Mouse (Mus musculus) midbrain, postnatal 0 days (tissue): ENCODE results near the gene A530016L24Rik. TPM values are rescaled to one million over a fixed set of nuclear protein-coding genes. Genes with fewer than 3 reads are reported as not detected.

Experiments used
- ATAC-seq: fragments of 200-750 bp; cut with Nextera tagmentation; 2 replicates; pipeline ENCODE4 v1.8.0; 2017; ENCODE audit warnings: moderate number of reproducible peaks, mild to moderate bottlenecking, moderate TSS enrichment, moderate library complexity; ENCODE audit not compliant: low FRiP score
- DNase-seq: peaks from one replicate; pipeline ENCODE4 v3.0.0-alpha.2; 2015; ENCODE audit warnings: low spot score
- H3K27ac ChIP-seq: fragments of 300-500 bp; sonication (generic); 2 replicates; pipeline ENCODE4 v1.5.1; 2014; ENCODE audit warnings: low read depth, mild to moderate bottlenecking, low read length, mixed read lengths
- H3K27me3 ChIP-seq: fragments of 300-500 bp; sonication (generic); 2 replicates; pipeline ENCODE4 v1.6.1; 2014; ENCODE audit warnings: low read length, control low read depth, mixed read lengths; ENCODE audit not compliant: insufficient read depth
- H3K36me3 ChIP-seq: fragments of 300-500 bp; sonication (generic); 2 replicates; pipeline ENCODE4 v1.6.1; 2014; ENCODE audit warnings: low read length, control low read depth, mixed read lengths; ENCODE audit not compliant: insufficient read depth
- H3K4me1 ChIP-seq: fragments of 300-500 bp; sonication (generic); 2 replicates; pipeline ENCODE4 v1.6.1; 2014; ENCODE audit warnings: mild to moderate bottlenecking, control low read depth, antibody characterized with exemption, low read length, mixed read lengths; ENCODE audit not compliant: insufficient read depth
- H3K4me2 ChIP-seq: fragments of 300-500 bp; sonication (generic); 2 replicates; pipeline ENCODE4 v1.6.1; 2014; ENCODE audit warnings: low read depth, mild to moderate bottlenecking, low read length, mixed read lengths; ENCODE audit not compliant: poor library complexity, severe bottlenecking
- H3K4me3 ChIP-seq: fragments of 300-500 bp; sonication (generic); 2 replicates; pipeline ENCODE4 v1.5.1; 2014; ENCODE audit warnings: low read depth, mild to moderate bottlenecking, low read length, moderate library complexity
- H3K9ac ChIP-seq: fragments of 300-500 bp; sonication (generic); replicated peaks from 2 replicates; pipeline ENCODE4 v1.6.1; 2014; ENCODE audit warnings: mild to moderate bottlenecking, low read length, moderate library complexity, mixed read lengths; ENCODE audit not compliant: poor library complexity, severe bottlenecking
- H3K9me3 ChIP-seq: fragments of 300-500 bp; sonication (generic); 2 replicates; pipeline ENCODE4 v1.6.1; 2016; ENCODE audit warnings: low read length, control low read depth
- CTCF ChIP-seq: IDR thresholded peaks from 2 replicates; pipeline ENCODE4 v1.5.1; 2016; ENCODE audit warnings: antibody characterized with exemption, mild to moderate bottlenecking
- WGBS: fragments of 180-500 bp; shearing (Covaris S2); extraction: QIAGEN DNeasy Blood & Tissue Kit; methylation state at CpG from one replicate; pipeline ENCODE4 v1.1.7; 2014; 5-methylcytosine and 5-hydroxymethylcytosine counted together
- polyA plus RNA-seq: library from polyadenylated mRNA; unstranded; fragments of >200 nt; fragmentation: Nextera tagmentation; extraction: Ambion mirVana; gene quantifications from 2 replicates; pipeline ENCODE4 v1.2.1, GENCODE M21; 2015
- total RNA-seq: library from RNA; depleted of rRNA; stranded (reverse); fragments of >200 nt; gene quantifications from 2 replicates; pipeline ENCODE4 v1.2.3, GENCODE M21; 2014; rRNA removed

A530016L24Rik gene
- total and polyA plus RNA-seq, 2 experiments from 2014 or later, result 0.05 TPM

GRCm38 (mm10) chr12:112544946-112545701 lies 55.9 kb downstream of the A530016L24Rik start:
- no peak overlapping the region for H3K4me2 ChIP-seq
- no peak overlapping the region for H3K4me3 ChIP-seq
- H3K9ac ChIP-seq, result 0 out of 2 replicates have a peak overlapping the region, but pooled peaks have one; percentile 24
- 32% methylated on average over 12 of the region's 12 CpGs for WGBS
- TF ChIP-seq CTCF, result 0 out of 2 replicates have a peak, but pooled peaks have one; percentile 6
- DNase-seq (no peak), ATAC-seq (no peak)
- no peak overlapping the region for H3K27ac ChIP-seq
- peaks cover 3% of the 10 kb centered on the region; the same call in 1 of the 2 replicates for H3K27me3 ChIP-seq
- no peaks in the 10 kb centered on the region for H3K9me3 ChIP-seq
- no peaks in the 10 kb centered on the region for H3K36me3 ChIP-seq
- H3K4me1 ChIP-seq, result peaks cover 10% of the 10 kb centered on the region; the same call in 1 of the 2 replicates

GRCm38 (mm10) chr12:112546110-112546509 lies 56.9 kb downstream of the A530016L24Rik start:
- H3K9me3 ChIP-seq, result no peaks in the 10 kb centered on the region
- no peak for TF ChIP-seq CTCF

DNA sequence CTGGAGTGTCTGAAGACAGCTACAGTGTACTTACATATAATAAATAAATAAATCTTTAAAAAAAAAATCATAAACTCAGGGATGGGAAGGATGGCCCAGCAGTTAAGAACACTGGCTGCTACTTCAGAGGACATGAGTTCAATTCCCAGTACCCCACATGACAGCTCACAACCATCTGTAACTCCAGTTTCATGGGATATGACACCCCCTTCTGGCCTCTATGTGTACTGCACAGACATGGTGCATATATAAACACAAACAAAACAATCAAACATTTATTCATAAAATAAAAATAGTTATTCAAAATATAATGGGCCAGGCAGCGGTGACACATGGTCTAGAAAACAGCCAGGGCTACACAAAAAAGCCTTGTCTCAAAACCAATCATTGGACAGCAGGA lies 60.0 kb downstream of the A530016L24Rik start:
- H3K4me2 ChIP-seq, result no peak overlapping the region
- TF ChIP-seq CTCF, result no peak; the same call in 1 of the 2 replicates
- no peaks in the 10 kb centered on the region for H3K36me3 ChIP-seq
- H3K9me3 ChIP-seq, result no peaks in the 10 kb centered on the region
- H3K4me3 ChIP-seq, result no peak overlapping the region
- H3K27ac ChIP-seq, result no peak overlapping the region
- no peak overlapping the region for H3K9ac ChIP-seq
- ATAC-seq (no peak), DNase-seq (no peak)
- 94% methylated on average over 1 of the region's 1 CpGs for WGBS
- peaks cover 3% of the 10 kb centered on the region; the same call in 1 of the 2 replicates for H3K27me3 ChIP-seq
- H3K4me1 ChIP-seq, result peaks cover 7% of the 10 kb centered on the region; the same call in 1 of the 2 replicates

More at GRCm38 (mm10) chr12:112546110-112546509, 56.9 kb downstream of the A530016L24Rik start:
- Histone ChIP-seq H3K36me3 (no peaks in the 10 kb centered on the region), H3K9ac (no peak overlapping the region), H3K4me3 (no peak overlapping the region), H3K4me2 (no peak overlapping the region), H3K4me1 (peaks cover 10% of the 10 kb centered on the region; the same call in 1 of the 2 replicates), H3K27ac (no peak overlapping the region), H3K27me3 (peaks cover 3% of the 10 kb centered on the region; the same call in 1 of the 2 replicates)
- 87% methylated on average over 8 of the region's 8 CpGs for WGBS
- DNase-seq (no peak), ATAC-seq (no peak)

Other genes starting within 250 kb of the A530016L24Rik start
- 118 and 132 TPM in 2 replicates for gene Tmem179, start 27.3 kb downstream of the A530016L24Rik start, total RNA-seq
- gene Tmem179, start 27.3 kb downstream of the A530016L24Rik start, polyA plus RNA-seq, result 124 and 126 TPM in 2 replicates
- gene Inf2, start 99.3 kb downstream of the A530016L24Rik start, total RNA-seq, result 3.6 and 3.7 TPM in 2 replicates
- 1.3 TPM in 2 replicates for gene Inf2, start 99.3 kb downstream of the A530016L24Rik start, polyA plus RNA-seq
- gene Adssl1, start 130.6 kb downstream of the A530016L24Rik start, total RNA-seq, result 2.0 and 4.1 TPM in 2 replicates
- 8.2 and 9.4 TPM in 2 replicates for gene Adssl1, start 130.6 kb downstream of the A530016L24Rik start, polyA plus RNA-seq
- gene Siva1, start 155.2 kb downstream of the A530016L24Rik start, total RNA-seq, result 24.0 and 25.4 TPM in 2 replicates
- 43.4 and 45.5 TPM in 2 replicates for gene Siva1, start 155.2 kb downstream of the A530016L24Rik start, polyA plus RNA-seq
- gene Akt1, start 185.4 kb downstream of the A530016L24Rik start, total RNA-seq, result 201 and 208 TPM in 2 replicates
- gene Akt1, start 185.4 kb downstream of the A530016L24Rik start, polyA plus RNA-seq, result 93.1 and 93.3 TPM in 2 replicates
- 0.94 and 1.5 TPM in 2 replicates for gene Zbtb42, start 189.4 kb downstream of the A530016L24Rik start, total RNA-seq
- gene Zbtb42, start 189.4 kb downstream of the A530016L24Rik start, polyA plus RNA-seq, result 1.2 and 1.8 TPM in 2 replicates
- gene Cep170b, start 231.0 kb downstream of the A530016L24Rik start, total RNA-seq, result 125 and 140 TPM in 2 replicates
- gene Cep170b, start 231.0 kb downstream of the A530016L24Rik start, polyA plus RNA-seq, result 42.7 and 46.4 TPM in 2 replicates